17 mouse cellular contexts compared by ENCODE assay signal in genomic region chr5:140944382-140945125, GRCm38 (mm10). TPM values are rescaled to one million over a fixed set of nuclear protein-coding genes. Genes with fewer than 3 reads are reported as not detected.
DNase-seq lines count a peak whose midpoint lies in the region; ATAC-seq and TF ChIP-seq lines count a peak whose summit lies in the region.
"Had no signal": no experiment of that assay in that cellular context is flagged by ENCODE, and none has a peak within 500 bp of the region (broad histone marks: within the 10 kb centered on the region; RNA-seq: fewer than 3 reads in every experiment).

No protein-coding gene starts in this region.

- TF ChIP-seq EP300 in stomach, postnatal 0 days (optimal IDR thresholded peaks at IDR 0.05) = no peak

- no peak overlapping the region for H3K27ac ChIP-seq in stomach, postnatal 0 days (replicated peaks)
- H3K27ac ChIP-seq in kidney, embryonic 14.5 days (ENCODE audit: low read depth, low read length) = no peak overlapping the region
- H3K27ac ChIP-seq: embryonic facial prominence, embryonic 15.5 days; hindbrain, embryonic 10.5 days; limb, embryonic 10.5 days; liver, embryonic 14.5 days; neural tube, embryonic 15.5 days had no signal

- peak; percentile 23; the same call in 1 of the 2 replicates for ATAC-seq in neutrophil, adult 5-6 weeks (ENCODE audit: extremely low read depth, insufficient number of reproducible peaks, low FRiP score, poor library complexity, severe bottlenecking)
- no peak for ATAC-seq in stomach, postnatal 0 days (ENCODE audit: low FRiP score, low TSS enrichment)
- no peak for ATAC-seq in kidney, embryonic 14.5 days (ENCODE audit: low FRiP score, low TSS enrichment)
- ATAC-seq: forebrain, embryonic 16.5 days had no signal

- no peak overlapping the region for H3K9ac ChIP-seq in stomach, postnatal 0 days (ENCODE audit: low read length)
- H3K9ac ChIP-seq in kidney, embryonic 14.5 days (ENCODE audit: low read depth, low read length) = no peak overlapping the region
- H3K9ac ChIP-seq: embryonic facial prominence, embryonic 15.5 days; heart, embryonic 12.5 days; liver, embryonic 14.5 days; neural tube, embryonic 15.5 days had no signal

- WGBS in stomach, postnatal 0 days = 68% methylated on average over 17 of the region's 18 CpGs
- 64% methylated on average over 18 of the region's 18 CpGs for WGBS in kidney, embryonic 14.5 days

- no peak overlapping the region for H3K4me3 ChIP-seq in stomach, postnatal 0 days (ENCODE audit: low read depth, low read length)
- no peak overlapping the region for H3K4me3 ChIP-seq in kidney, embryonic 14.5 days (ENCODE audit: low read length)
- H3K4me3 ChIP-seq: embryonic facial prominence, embryonic 15.5 days; heart, embryonic 12.5 days; hindbrain, embryonic 10.5 days; limb, embryonic 10.5 days; neural tube, embryonic 15.5 days had no signal

- H3K4me2 ChIP-seq in stomach, postnatal 0 days (replicated peaks; ENCODE audit: low read depth) = no peak overlapping the region
- no peak overlapping the region for H3K4me2 ChIP-seq in kidney, embryonic 14.5 days (replicated peaks; ENCODE audit: low read depth, low read length)
- H3K4me2 ChIP-seq: embryonic facial prominence, embryonic 15.5 days; heart, embryonic 12.5 days; neural tube, embryonic 15.5 days had no signal

- H3K36me3 ChIP-seq in stomach, postnatal 0 days (ENCODE audit: control insufficient read depth, insufficient read depth, low read length) = no peaks in the 10 kb centered on the region
- H3K36me3 ChIP-seq in kidney, embryonic 14.5 days (ENCODE audit: control insufficient read depth, insufficient read depth, low read length) = no peaks in the 10 kb centered on the region
- H3K36me3 ChIP-seq: embryonic facial prominence, embryonic 15.5 days; heart, embryonic 12.5 days; hindbrain, embryonic 10.5 days; limb, embryonic 10.5 days; neural tube, embryonic 15.5 days had no signal

- no peaks in the 10 kb centered on the region for H3K27me3 ChIP-seq in stomach, postnatal 0 days (ENCODE audit: control insufficient read depth, insufficient read depth, low read length)
- no peaks in the 10 kb centered on the region for H3K27me3 ChIP-seq in kidney, embryonic 14.5 days (ENCODE audit: control insufficient read depth, insufficient read depth, low read length)
- H3K27me3 ChIP-seq: embryonic facial prominence, embryonic 15.5 days; heart, embryonic 12.5 days; neural tube, embryonic 15.5 days had no signal

- peak; percentile 77 for DNase-seq in CD4-positive helper T cell, adult 2 months (ENCODE audit: low read depth, low spot score)
- DNase-seq in T-cell, adult 2 months (ENCODE audit: low spot score) = peak; percentile 49
- DNase-seq in thymus, postnatal 10 days (ENCODE audit: low spot score in 2 of 2) = peak; percentile 42 to 48
- no peak for DNase-seq in stomach, postnatal 0 days (ENCODE audit: low spot score)
- no peak for DNase-seq in heart, postnatal 10 days
- DNase-seq: adrenal gland, postnatal 25 days; kidney, adult 11 months; kidney, postnatal 36 days had no signal

- TF ChIP-seq CTCF in stomach, postnatal 0 days (IDR thresholded peaks at IDR 0.05; ENCODE audit: low read depth) = no peak

- intact Hi-C loops in heart, postnatal 10 days (cut with DNase I) = no loop called here

- no peaks in the 10 kb centered on the region for H3K4me1 ChIP-seq in stomach, postnatal 0 days (replicated peaks; ENCODE audit: control insufficient read depth, insufficient read depth)
- H3K4me1 ChIP-seq in kidney, embryonic 14.5 days (ENCODE audit: control insufficient read depth, insufficient read depth, low read length) = no peaks in the 10 kb centered on the region; the same call in 1 of the 2 replicates

- no peaks in the 10 kb centered on the region for H3K9me3 ChIP-seq in stomach, postnatal 0 days (ENCODE audit: control insufficient read depth, low read length)
- H3K9me3 ChIP-seq in kidney, embryonic 14.5 days (ENCODE audit: control insufficient read depth, low read length) = no peaks in the 10 kb centered on the region
- H3K9me3 ChIP-seq: embryonic facial prominence, embryonic 15.5 days; hindbrain, embryonic 10.5 days; limb, embryonic 10.5 days; neural tube, embryonic 15.5 days had no signal

RNA-seq across cellular contexts. Expression of gene Card11, which starts 55.8 kb away (rescaled TPM):
- 74.3 and 78.4 TPM in 2 replicates for total RNA-seq in neutrophil, adult 5-6 weeks (2017)
- 0.13 and 0.18 TPM in 2 replicates for polyA plus RNA-seq in stomach, postnatal 0 days (2015; fragmentation: Nextera tagmentation; extraction: Ambion mirVana)
- polyA plus RNA-seq in kidney, embryonic 14.5 days (2014; fragmentation: Nextera tagmentation; extraction: Ambion mirVana) = 0.19 and 0.20 TPM in 2 replicates
- under 1 TPM; 0.29 to 0.45 TPM for total RNA-seq in heart, postnatal 10 days (2021)

Comparison
In these comparisons a context has a peak if more than half of its experiments do, and no peak if none do; other contexts are left out.
1. DNase-seq: peak in CD4-positive helper T cell, adult 2 months (single experiment), T-cell, adult 2 months (single experiment) and thymus, postnatal 10 days (2 of 2); none in stomach, postnatal 0 days (single experiment) and heart, postnatal 10 days (0 of 2).
2. RNA of gene Card11, which starts 55.8 kb away (total RNA-seq): 74.3 to 78.4 TPM in neutrophil, adult 5-6 weeks; 0.29 to 0.45 TPM in heart, postnatal 10 days; every median in the first group is over 10 times any median in the second.